Mouse (Mus musculus) lung, postnatal 0 days (tissue): ENCODE measurements around the gene Gm4922. TPM values are rescaled to one million over a fixed set of nuclear protein-coding genes. Genes with fewer than 3 reads are reported as not detected.

Source experiments
- ATAC-seq: fragments of 200-750 bp; cut with Nextera tagmentation; 2 replicates; pipeline ENCODE4 v1.8.0; 2017; ENCODE audit warnings: moderate library complexity
- DNase-seq: peaks from one replicate; pipeline ENCODE4 v3.0.0-alpha.2; 2016; ENCODE audit warnings: low spot score
- H3K27ac ChIP-seq: fragments of 300-500 bp; sonication (generic); 2 replicates; pipeline ENCODE4 v1.5.1; 2014; ENCODE audit warnings: antibody characterized with exemption, mild to moderate bottlenecking, low read length, mixed read lengths
- H3K27me3 ChIP-seq: fragments of 300-500 bp; sonication (generic); replicated peaks from 2 replicates; pipeline ENCODE4 v1.6.1; 2014; ENCODE audit warnings: low read length, mixed read lengths; ENCODE audit not compliant: insufficient read depth
- H3K36me3 ChIP-seq: fragments of 300-500 bp; sonication (generic); 2 replicates; pipeline ENCODE4 v1.6.1; 2014; ENCODE audit warnings: low read length, mixed read lengths; ENCODE audit not compliant: insufficient read depth
- H3K4me1 ChIP-seq: fragments of 300-500 bp; sonication (generic); 2 replicates; pipeline ENCODE4 v1.6.1; 2014; ENCODE audit warnings: antibody characterized with exemption, low read depth, low read length, mixed read lengths; ENCODE audit not compliant: insufficient read depth
- H3K4me2 ChIP-seq: fragments of 300-500 bp; sonication (generic); replicated peaks from 2 replicates; pipeline ENCODE4 v1.6.1; 2014; ENCODE audit warnings: low read depth, mild to moderate bottlenecking, low read length, moderate library complexity, mixed read lengths
- H3K4me3 ChIP-seq: fragments of 300-500 bp; sonication (generic); 2 replicates; pipeline ENCODE4 v1.5.1; 2014; ENCODE audit warnings: low read depth, low read length
- H3K9ac ChIP-seq: fragments of 300-500 bp; sonication (generic); replicated peaks from 2 replicates; pipeline ENCODE4 v1.6.1; 2014; ENCODE audit warnings: low read depth, mild to moderate bottlenecking
- H3K9me3 ChIP-seq: fragments of 300-500 bp; sonication (generic); 2 replicates; pipeline ENCODE4 v1.6.1; 2016; ENCODE audit warnings: low read length, mixed read lengths
- CTCF ChIP-seq: IDR thresholded peaks from 2 replicates; pipeline ENCODE4 v1.5.1; 2016; ENCODE audit warnings: antibody characterized with exemption, mild to moderate bottlenecking
- EP300 ChIP-seq: IDR thresholded peaks from 2 replicates; pipeline ENCODE4 v1.6.1; 2016; ENCODE audit warnings: antibody characterized with exemption, mild to moderate bottlenecking, control low read depth
- WGBS: fragments of 180-500 bp; shearing (Covaris S2); extraction: QIAGEN DNeasy Blood & Tissue Kit; methylation state at CpG from one replicate; pipeline ENCODE4 v1.1.7; 2014; 5-methylcytosine and 5-hydroxymethylcytosine counted together
- polyA plus RNA-seq: library from polyadenylated mRNA; unstranded; fragments of >200 nt; fragmentation: Nextera tagmentation; extraction: Ambion mirVana; gene quantifications from 2 replicates; pipeline ENCODE4 v1.2.1, GENCODE M21; 2015

Gene Gm4922
- polyA plus RNA-seq, result 0.05 and 0.08 TPM in 2 replicates

GRCm38 (mm10) chr10:18786693-18787092, at the start of gene Gm4922:
TSS of gene Gm4922 (minus strand) at chr10:18786793.
- 86% methylated on average over 1 of the region's 1 CpGs for WGBS

GRCm38 (mm10) chr10:18835684-18836479, 49.3 kb upstream of the Gm4922 start:
- peak; percentile 74 for DNase-seq
- no peak overlapping the region for H3K4me2 ChIP-seq
- no peaks in the 10 kb centered on the region for H3K4me1 ChIP-seq
- H3K27me3 ChIP-seq, result no peaks in the 10 kb centered on the region
- WGBS, result 49% methylated on average over 6 of the region's 6 CpGs
- no peak for ATAC-seq
- H3K36me3 ChIP-seq, result no peaks in the 10 kb centered on the region
- no peak overlapping the region for H3K4me3 ChIP-seq
- TF ChIP-seq CTCF (peak; percentile 64), EP300 (no peak)
- no peak overlapping the region for H3K9ac ChIP-seq
- H3K27ac ChIP-seq, result no peak overlapping the region
- H3K9me3 ChIP-seq, result no peaks in the 10 kb centered on the region

More at GRCm38 (mm10) chr10:18786693-18787092, at the start of gene Gm4922:
- DNase-seq (no peak), ATAC-seq (no peak)
- H3K27me3 ChIP-seq, result no peaks in the 10 kb centered on the region
- H3K27ac ChIP-seq, result no peak within 1 kb of the TSS
- no peak within 1 kb of the TSS for H3K9ac ChIP-seq
- H3K9me3 ChIP-seq, result no peaks in the 10 kb centered on the region
- H3K4me2 ChIP-seq, result no peak within 1 kb of the TSS
- H3K36me3 ChIP-seq, result no peaks in the 10 kb centered on the region
- H3K4me3 ChIP-seq, result no peak within 1 kb of the TSS
- no peaks in the 10 kb centered on the region for H3K4me1 ChIP-seq
- TF ChIP-seq EP300 (no peak), CTCF (no peak)

GRCm38 (mm10) chr10:18834389-18834788, 47.8 kb upstream of the Gm4922 start:
- no peak for ATAC-seq
- no peak for TF ChIP-seq EP300
- TF ChIP-seq CTCF, result no peak
- no peak overlapping the region for H3K4me3 ChIP-seq
- no peaks in the 10 kb centered on the region for H3K27me3 ChIP-seq
- H3K36me3 ChIP-seq, result no peaks in the 10 kb centered on the region
- no peak overlapping the region for H3K9ac ChIP-seq
- H3K4me1 ChIP-seq, result no peaks in the 10 kb centered on the region
- no peak for DNase-seq
- WGBS, result 40% methylated on average over 2 of the region's 2 CpGs
- H3K9me3 ChIP-seq, result no peaks in the 10 kb centered on the region
- no peak overlapping the region for H3K4me2 ChIP-seq
- H3K27ac ChIP-seq, result no peak overlapping the region

- WGBS, result 34% methylated on average over 7 of the region's 7 CpGs
- H3K9me3 ChIP-seq, result no peaks in the 10 kb centered on the region
- peak; percentile 74 for ATAC-seq
- DNase-seq, result no peak
- H3K4me1 ChIP-seq, result no peaks in the 10 kb centered on the region
- no peaks in the 10 kb centered on the region for H3K36me3 ChIP-seq
- H3K27ac ChIP-seq, result no peak overlapping the region
- H3K9ac ChIP-seq, result no peak overlapping the region
- H3K4me2 ChIP-seq, result peak overlapping the region; percentile 40
- no peak overlapping the region for H3K4me3 ChIP-seq
- H3K27me3 ChIP-seq, result no peaks in the 10 kb centered on the region
- TF ChIP-seq CTCF, result no peak
- TF ChIP-seq EP300, result no peak
Measured at GRCm38 (mm10) chr10:18831823-18832222, 45.2 kb upstream of the Gm4922 start.

- DNase-seq (no peak), ATAC-seq (no peak)
- H3K9me3 ChIP-seq, result no peaks in the 10 kb centered on the region
- no peak overlapping the region for H3K9ac ChIP-seq
- no peak overlapping the region for H3K4me2 ChIP-seq
- no peaks in the 10 kb centered on the region for H3K36me3 ChIP-seq
- WGBS, result 69% methylated on average over 4 of the region's 4 CpGs
- no peaks in the 10 kb centered on the region for H3K27me3 ChIP-seq
- no peaks in the 10 kb centered on the region for H3K4me1 ChIP-seq
- TF ChIP-seq CTCF (no peak), EP300 (no peak)
- H3K4me3 ChIP-seq, result no peak overlapping the region
- H3K27ac ChIP-seq, result no peak overlapping the region
Measured at GRCm38 (mm10) chr10:18830359-18830758, 43.8 kb upstream of the Gm4922 start.

GRCm38 (mm10) chr10:18827936-18828335, 41.3 kb upstream of the Gm4922 start:
- H3K9ac ChIP-seq, result no peak overlapping the region
- H3K27ac ChIP-seq, result no peak overlapping the region
- no peaks in the 10 kb centered on the region for H3K9me3 ChIP-seq
- no peak for TF ChIP-seq CTCF
- TF ChIP-seq EP300, result no peak
- no peaks in the 10 kb centered on the region for H3K27me3 ChIP-seq
- no peak for DNase-seq
- no peak overlapping the region for H3K4me3 ChIP-seq
- no peaks in the 10 kb centered on the region for H3K4me1 ChIP-seq
- no peaks in the 10 kb centered on the region for H3K36me3 ChIP-seq
- H3K4me2 ChIP-seq, result no peak overlapping the region
- WGBS, result 47% methylated on average over 2 of the region's 2 CpGs
- no peak for ATAC-seq
